Mouse (Mus musculus): ENCODE results near the gene Mitf.

Mitf gene

DNA sequence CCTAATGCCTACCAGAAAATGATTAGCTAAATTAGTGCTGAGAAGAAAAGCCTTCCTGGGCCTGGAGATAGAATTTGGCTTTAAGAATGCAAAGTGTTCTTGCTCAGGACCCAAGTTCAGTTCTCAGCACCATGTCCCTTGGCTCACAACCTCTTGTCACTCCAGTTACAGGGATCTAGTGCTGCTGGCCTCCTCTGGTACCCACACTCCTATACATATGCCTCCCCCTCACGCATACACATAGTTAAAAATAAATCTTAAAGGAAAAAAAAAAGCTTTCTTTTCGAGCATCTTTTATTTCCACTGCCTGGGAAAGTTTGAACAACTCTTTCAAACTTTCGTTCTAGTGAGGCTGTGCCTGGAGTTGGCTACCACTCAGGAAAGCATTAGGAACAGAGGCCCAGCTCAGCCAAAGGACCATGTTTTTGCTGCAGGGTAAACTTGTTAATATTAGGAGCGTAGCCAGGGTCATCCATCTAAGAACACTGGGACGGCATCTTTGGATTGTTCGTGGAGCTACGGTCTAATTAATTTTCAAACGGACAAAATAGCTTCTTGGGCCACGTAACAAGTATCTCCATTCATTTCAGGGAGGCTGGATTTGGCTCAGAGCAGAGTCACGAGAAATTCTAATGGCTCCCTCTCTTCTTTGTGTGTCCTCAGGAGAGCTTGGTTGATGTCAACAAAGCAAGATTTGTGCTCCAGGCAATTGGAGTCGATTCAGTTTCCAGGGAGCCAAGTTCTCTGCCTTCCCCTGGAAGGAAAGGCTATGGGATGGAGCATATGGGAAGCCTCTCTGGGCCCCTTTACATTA lies 239.7 kb downstream of the Mitf start:
- DNase-seq (ENCODE audit: low spot score), result no peak

DNA sequence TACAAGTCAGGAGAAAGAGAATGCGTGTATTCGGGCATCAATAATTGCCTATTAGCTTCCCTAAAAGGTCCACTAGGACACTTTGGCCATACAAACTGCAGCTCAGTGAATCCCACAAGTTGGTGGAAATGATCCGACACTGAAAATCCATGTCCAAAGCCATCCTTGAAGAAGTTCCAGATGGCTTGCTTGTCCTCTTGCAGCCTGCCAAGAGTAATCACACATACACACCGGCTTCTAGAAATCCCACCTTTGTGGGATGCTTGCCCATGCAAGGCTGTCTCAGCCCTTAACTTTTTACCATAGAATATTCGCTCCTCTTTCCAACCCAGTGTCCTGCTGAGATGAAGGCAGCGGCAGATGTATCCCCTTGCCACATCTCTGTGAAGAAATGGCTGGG lies 240.9 kb downstream of the Mitf start:
- no peak for DNase-seq (ENCODE audit: low spot score)

- no peak for DNase-seq (ENCODE audit: low spot score)
Observed at GRCm38 (mm10) chr6:98048671-98049438, 242.0 kb downstream of the Mitf start.

DNA sequence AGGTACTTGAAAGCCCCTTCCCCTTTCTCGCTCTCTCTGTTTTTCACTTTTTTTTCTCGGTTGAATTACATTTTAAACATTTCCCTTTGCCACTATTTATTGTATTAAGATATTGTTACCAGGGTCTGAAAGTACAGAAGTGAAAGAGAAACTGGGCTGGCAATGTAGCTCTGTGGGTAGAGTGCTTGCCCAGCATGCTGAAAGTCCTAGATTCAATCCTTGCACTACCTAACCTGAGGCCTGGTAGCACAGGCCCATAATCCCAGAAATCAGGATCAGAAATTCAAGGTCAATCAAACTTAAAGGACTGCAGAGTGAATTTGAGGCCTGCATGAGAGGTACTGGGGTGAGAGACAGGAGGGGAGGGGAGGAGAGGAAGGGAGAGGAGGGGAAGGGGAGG lies 242.7 kb downstream of the Mitf start:
- no peak for DNase-seq (ENCODE audit: low spot score)

DNA sequence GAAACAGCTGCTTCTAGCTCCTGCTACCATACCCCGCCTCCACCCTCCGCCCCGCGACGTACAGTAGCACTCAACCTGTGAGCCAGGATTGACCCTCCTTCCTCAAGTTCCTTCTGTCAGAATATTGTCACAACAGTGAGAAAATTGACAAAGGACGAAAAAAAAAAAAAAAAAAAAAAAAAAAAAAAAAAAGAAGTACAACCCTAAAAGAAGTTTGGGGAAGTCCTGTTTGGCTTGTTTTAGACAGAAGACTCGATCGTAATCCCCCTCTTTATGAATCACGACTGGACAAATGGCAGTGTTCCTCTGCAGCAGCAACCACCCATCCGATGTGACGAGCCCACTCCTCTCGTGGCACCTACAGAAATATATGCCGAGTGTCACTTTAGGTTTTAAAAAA lies 255.0 kb downstream of the Mitf start:
- no peak for DNase-seq (ENCODE audit: low spot score)

GRCm38 (mm10) chr6:98064926-98065325 lies 258.1 kb downstream of the Mitf start:
- no peak for DNase-seq (ENCODE audit: low spot score)

GRCm38 (mm10) chr6:98066420-98066819 lies 259.6 kb downstream of the Mitf start:
- no peak for DNase-seq (ENCODE audit: low spot score)
